Mouse (Mus musculus) neural tube, embryonic 10.5 days (tissue): ENCODE results near the gene Olfr49.
"Not testable (repeated sequence)": the region's sequence is repeated elsewhere in the genome, so short reads cannot be mapped to it uniquely, and the experiment has no call there.

ENCODE experiments used
- DNase-seq: peaks from one replicate; pipeline ENCODE4 v3.0.0-alpha.2; 2017; ENCODE audit warnings: low spot score; ENCODE audit errors: extremely low spot score

Olfr49 gene

DNA sequence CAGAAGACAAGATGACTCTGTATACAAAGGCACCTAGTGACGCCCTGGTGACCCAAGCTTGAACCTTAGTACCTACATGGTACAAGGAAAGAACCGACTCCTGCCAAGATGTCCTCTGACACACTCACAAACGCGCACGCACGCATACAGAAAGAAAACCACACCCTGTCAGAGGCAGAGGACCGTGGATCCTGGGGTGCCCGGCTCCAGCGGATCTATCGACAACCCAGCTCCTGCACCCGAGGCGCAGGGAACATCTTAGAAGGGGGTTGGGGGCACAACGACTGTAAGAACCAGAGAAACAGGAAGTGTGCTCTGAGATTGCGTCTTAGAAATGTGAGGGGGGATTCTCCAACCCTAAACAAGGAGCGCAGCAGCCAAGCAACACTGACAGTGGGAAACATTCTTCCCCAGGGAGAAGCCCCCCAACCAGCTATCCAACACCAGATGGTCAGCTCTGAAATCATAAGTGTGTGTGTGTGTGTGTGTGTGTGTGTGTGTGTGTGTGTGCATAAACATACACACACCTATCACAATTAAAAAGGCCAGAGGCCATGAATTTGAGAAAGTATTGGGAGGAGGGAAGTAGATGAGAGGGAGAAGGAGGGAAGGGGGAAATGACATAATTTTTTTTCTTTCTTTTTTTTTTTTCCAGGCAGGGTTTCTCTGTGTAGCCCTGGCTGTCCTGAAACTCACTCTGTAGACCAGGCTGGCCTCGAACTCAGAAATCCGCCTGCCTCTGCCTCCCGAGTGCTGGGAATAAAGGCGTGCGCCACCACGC, 53.4 kb downstream of the Olfr49 start:
- no peak for DNase-seq

DNA sequence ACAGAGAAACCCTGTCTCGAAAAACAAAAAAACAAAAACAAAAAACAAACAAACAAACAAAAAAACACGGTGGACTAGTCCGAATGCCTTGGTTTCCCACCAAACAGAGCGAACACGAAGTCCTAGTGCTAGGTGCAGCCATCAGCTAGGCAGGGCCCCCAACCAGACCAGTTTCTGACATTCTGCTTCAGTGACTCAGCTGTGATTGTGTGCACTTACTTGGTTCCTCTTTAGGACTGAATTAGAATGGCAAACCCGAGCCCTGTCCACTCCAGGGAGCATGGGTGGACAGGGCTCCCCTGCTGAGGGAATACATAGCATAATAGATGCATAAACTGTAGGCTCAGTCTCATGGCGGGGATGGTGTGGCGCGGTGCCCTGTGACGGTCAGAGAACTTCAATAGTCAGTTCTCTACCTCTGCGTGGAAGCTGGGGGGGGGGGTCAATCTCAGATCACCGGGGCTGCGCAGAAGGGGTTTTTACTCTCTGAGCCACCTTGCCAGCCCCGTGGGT, 54.0 kb downstream of the Olfr49 start:
- no peak for DNase-seq

DNA sequence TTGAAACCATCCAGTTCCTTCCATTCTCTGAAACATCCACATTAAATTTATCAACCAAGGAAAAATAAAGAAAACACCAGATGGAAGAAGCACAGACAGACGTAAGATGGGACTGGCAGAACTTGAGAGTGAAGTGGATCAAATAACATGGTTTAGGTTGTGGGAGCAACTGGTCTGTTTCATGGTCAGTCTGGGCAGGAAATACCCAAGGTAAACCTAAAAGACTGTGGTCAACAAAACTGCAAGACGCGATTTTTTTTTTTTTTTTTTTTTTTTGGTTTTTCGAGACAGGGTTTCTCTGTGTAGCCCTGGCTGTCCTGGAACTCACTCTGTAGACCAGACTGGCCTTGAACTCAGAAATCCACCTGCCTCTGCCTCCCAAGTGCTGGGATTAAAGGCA, 54.9 kb downstream of the Olfr49 start:
- DNase-seq, result not testable (repeated sequence)

DNA sequence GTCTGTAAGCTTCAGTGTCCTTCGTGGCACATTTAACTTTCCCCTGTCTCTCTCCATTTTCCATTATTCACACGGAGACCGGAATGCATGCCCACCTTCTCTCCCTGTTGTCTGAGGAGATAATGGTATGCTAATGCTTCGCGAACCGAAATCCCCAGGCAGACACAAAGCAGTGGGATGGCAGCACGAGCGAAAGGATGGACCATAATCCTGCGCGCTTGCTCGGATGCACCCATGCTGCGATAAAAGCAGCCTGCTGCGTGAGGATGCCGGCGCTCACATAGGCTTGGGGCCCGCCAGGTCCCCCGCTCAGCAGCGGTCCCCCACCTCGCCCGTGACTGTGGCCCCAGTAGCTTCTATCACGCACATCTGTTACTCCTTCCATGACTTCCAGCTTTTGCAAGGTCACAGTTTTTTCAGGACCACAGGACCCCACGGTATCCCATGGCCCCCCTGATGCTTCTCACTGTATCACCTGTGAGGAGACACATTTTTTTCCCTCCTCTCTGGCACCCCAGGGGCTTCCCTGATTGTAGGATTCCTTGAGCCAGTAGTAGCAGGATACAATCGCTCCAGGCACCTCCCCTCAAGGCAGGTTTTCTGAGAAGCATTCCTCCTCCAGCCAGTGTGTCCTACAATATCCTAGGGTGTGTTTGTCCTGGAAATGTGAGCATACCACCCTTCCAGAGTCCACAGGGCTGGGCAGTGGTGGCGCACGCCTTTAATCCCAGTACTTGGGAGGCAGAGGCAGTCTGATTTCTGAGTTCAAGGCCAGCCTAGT, 55.6 kb downstream of the Olfr49 start:
- DNase-seq, result peak; percentile 40

DNA sequence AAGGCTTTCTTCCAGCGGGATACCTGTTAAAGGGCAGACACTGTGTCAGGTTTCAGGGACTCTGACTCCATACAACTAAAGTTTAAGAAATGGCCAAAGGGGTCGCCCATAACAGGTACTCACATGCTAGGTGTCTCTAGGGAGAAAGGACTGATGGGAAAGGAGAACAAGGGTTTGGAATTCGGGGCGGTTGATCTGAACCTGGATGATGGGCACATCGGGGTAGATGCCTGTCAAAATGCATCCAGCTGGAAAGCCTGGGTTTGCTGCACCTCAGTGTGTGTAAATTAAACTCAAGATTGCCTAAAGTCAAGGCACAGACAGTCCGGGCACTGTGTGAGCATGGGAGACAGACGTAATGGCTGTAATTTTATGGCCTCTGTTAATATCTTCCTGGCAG, 56.2 kb downstream of the Olfr49 start:
- DNase-seq, result no peak
